Mouse (Mus musculus): ENCODE measurements around the gene Iglon5. TPM values are rescaled to one million over a fixed set of nuclear protein-coding genes. Genes with fewer than 3 reads are reported as not detected.

Iglon5 gene
- polyA plus RNA-seq, 1 experiment = 0.23 TPM

DNA sequence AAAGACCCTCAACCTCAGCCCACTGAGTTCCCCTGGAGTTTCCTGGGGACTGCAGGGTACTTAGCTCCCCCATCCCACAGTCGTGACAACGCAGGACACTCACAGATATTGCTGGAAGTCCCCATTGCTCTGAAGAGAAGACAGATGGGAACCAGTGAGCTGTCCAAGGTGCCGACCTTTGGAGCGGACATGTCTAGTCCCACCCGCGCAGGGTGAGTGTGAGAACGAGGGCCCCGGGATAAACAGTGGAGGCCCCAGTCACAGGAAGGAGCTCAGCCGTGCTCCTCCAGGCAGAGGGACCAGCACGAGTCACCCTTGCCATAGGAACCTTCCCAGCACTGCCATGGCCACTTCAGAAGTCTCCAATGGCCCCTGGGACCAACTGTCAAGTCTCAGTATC lies 6.6 kb downstream of the Iglon5 start:
- H3K27me3 ChIP-seq (ENCODE audit: control insufficient read depth, insufficient read depth, low read length) = no peaks in the 10 kb centered on the region
- H3K4me3 ChIP-seq (ENCODE audit: extremely low read depth, insufficient read depth, insufficient read length) = no peak overlapping the region
- DNase-seq (ENCODE audit: low read depth in 1 of 2, low spot score in 2 of 2) = no peak
- H3K27ac ChIP-seq (ENCODE audit: insufficient read depth, low read length) = no peak overlapping the region
- no peaks in the 10 kb centered on the region for H3K4me1 ChIP-seq (ENCODE audit: control insufficient read depth, insufficient read depth, insufficient read length)
- no peaks in the 10 kb centered on the region for H3K36me3 ChIP-seq (ENCODE audit: control insufficient read depth, insufficient read depth, low read length)
- WGBS = 12% methylated on average over 10 of the region's 10 CpGs
- no peak for TF ChIP-seq POLR2A (IDR thresholded peaks at IDR 0.05; ENCODE audit: low read depth, low read length)
- TF ChIP-seq CTCF (IDR thresholded peaks at IDR 0.05; ENCODE audit: extremely low read depth, insufficient read depth, insufficient read length, insufficient replicate concordance) = no peak

DNA sequence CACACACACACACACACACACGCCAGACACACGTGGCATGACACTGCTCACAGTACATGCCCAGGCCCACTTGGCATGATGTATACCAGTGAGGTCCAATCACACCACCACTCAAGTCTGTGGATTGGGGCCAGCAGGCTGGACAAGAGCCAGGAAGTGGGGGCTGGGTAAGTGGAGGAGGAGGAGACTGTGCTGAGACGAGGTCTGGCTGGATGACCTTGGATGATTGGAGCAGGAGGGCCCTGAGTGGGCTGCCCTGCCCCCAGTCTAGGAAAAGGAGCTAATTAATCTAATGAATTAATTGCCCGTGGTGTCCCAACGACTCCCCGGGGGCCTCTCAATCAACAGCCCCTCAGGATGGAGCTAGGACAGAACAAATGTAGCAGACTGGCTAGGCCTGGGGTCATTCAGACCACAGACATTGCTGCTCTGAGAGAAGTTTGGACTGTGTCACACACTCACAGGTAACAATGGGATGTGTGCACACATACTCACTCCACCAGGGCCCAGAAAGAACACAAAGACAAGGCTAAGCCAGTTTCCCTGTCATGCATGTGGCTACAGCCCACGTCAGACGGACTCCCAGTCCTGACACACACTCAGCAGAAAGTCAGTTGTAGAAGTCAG lies 7.7 kb downstream of the Iglon5 start:
- no peak overlapping the region for H3K27ac ChIP-seq (ENCODE audit: insufficient read depth, low read length)
- 75% methylated on average over 8 of the region's 8 CpGs for WGBS

DNA sequence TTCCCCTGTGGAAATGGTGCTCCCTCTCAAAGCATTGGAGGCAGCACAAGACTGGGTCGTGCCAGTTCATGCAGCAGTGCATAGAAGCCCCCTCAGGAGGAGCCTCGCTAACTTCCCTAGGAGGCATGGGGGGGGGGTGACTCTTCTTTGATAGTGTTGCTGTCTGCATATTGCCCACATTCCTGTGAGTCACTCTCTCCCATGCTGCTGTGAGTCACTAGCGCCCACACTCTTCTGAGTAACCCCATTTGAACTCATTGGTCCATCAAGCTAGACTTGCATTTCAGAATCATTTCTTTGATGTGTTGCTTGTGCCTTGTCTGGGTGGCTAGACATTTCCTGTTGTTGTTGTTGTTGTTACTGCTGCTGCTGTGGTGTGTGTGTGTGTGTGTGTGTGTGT lies 8.7 kb downstream of the Iglon5 start:
- Histone ChIP-seq H3K4me3 (ENCODE audit: extremely low read depth, insufficient read depth, insufficient read length) (no peak overlapping the region), H3K27me3 (ENCODE audit: control insufficient read depth, insufficient read depth, low read length) (0 out of 2 replicates have a peak, but pooled peaks cover 5% of the 10 kb centered on the region), H3K36me3 (ENCODE audit: control insufficient read depth, insufficient read depth, low read length) (no peaks in the 10 kb centered on the region), H3K27ac (ENCODE audit: insufficient read depth, low read length) (no peak overlapping the region), H3K4me1 (ENCODE audit: control insufficient read depth, insufficient read depth, insufficient read length) (no peaks in the 10 kb centered on the region)
- DNase-seq (ENCODE audit: low read depth in 1 of 2, low spot score in 2 of 2) = no peak
- 59% methylated on average over 3 of the region's 3 CpGs for WGBS
- TF ChIP-seq CTCF (IDR thresholded peaks at IDR 0.05; ENCODE audit: extremely low read depth, insufficient read depth, insufficient read length, insufficient replicate concordance) = no peak
- no peak for TF ChIP-seq POLR2A (IDR thresholded peaks at IDR 0.05; ENCODE audit: low read depth, low read length)

More for the DNA sequence above, 7.7 kb downstream of the Iglon5 start:
- no peaks in the 10 kb centered on the region for H3K4me1 ChIP-seq (ENCODE audit: control insufficient read depth, insufficient read depth, insufficient read length)
- TF ChIP-seq POLR2A (IDR thresholded peaks at IDR 0.05; ENCODE audit: low read depth, low read length) = no peak
- TF ChIP-seq CTCF (IDR thresholded peaks at IDR 0.05; ENCODE audit: extremely low read depth, insufficient read depth, insufficient read length, insufficient replicate concordance) = no peak
- no peak for DNase-seq (ENCODE audit: low read depth in 1 of 2, low spot score in 2 of 2)
- no peaks in the 10 kb centered on the region for H3K36me3 ChIP-seq (ENCODE audit: control insufficient read depth, insufficient read depth, low read length)
- H3K27me3 ChIP-seq (ENCODE audit: control insufficient read depth, insufficient read depth, low read length) = no peaks in the 10 kb centered on the region
- H3K4me3 ChIP-seq (ENCODE audit: extremely low read depth, insufficient read depth, insufficient read length) = no peak overlapping the region

DNA sequence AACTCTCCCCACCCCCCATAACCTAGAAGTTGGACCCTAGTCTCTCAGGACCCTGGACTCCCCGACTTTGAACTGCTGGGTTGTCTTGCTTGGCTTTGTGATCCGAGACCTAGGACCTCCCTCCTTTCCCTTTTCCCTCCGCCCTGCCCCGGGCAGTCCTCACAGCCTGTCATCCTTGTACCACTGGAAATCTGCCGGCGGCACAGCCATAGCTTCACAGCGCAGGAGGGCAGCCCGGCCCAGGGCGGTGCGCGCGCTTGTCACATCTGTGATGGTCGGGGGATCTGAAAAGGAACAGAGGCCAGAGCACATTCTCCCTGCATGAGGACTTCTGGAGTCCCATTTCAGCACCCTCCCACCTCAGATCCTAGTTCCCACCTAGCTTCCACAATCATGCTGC lies 13.5 kb downstream of the Iglon5 start:
- H3K36me3 ChIP-seq (ENCODE audit: control insufficient read depth, insufficient read depth, low read length) = no peaks in the 10 kb centered on the region
- 15% methylated on average over 13 of the region's 13 CpGs for WGBS
- no peak overlapping the region for H3K27ac ChIP-seq (ENCODE audit: insufficient read depth, low read length)
- H3K4me3 ChIP-seq (ENCODE audit: extremely low read depth, insufficient read depth, insufficient read length) = no peak overlapping the region
- H3K4me1 ChIP-seq (ENCODE audit: control insufficient read depth, insufficient read depth, insufficient read length) = peaks cover 3% of the 10 kb centered on the region; the same call in 1 of the 2 replicates
- peaks cover 10% of the 10 kb centered on the region for H3K27me3 ChIP-seq (ENCODE audit: control insufficient read depth, insufficient read depth, low read length)
- no peak for DNase-seq (ENCODE audit: low read depth in 1 of 2, low spot score in 2 of 2)
- TF ChIP-seq CTCF (IDR thresholded peaks at IDR 0.05; ENCODE audit: extremely low read depth, insufficient read depth, insufficient read length, insufficient replicate concordance) (no peak), POLR2A (IDR thresholded peaks at IDR 0.05; ENCODE audit: low read depth, low read length) (no peak)

DNA sequence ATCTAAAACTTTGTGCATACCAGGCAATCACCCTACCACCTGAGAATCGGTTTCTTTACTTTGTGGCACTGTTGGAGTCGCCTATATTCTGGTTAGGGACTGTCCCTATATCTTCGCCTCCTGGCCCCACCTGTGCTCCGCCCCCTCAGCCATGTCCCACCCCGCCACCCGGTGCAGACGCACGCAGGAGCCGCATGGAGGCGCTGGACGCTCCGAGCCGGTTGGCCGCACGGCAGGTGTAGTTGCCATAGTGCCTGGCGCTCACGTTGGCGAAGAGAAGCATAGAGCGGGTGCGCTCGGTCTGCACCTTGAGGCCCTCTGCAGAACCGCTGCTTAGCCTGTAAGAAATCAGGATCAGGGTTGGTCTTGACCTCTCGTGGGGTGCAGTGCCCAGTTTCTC lies 14.2 kb downstream of the Iglon5 start:
- Histone ChIP-seq H3K27ac (ENCODE audit: insufficient read depth, low read length) (no peak overlapping the region), H3K36me3 (ENCODE audit: control insufficient read depth, insufficient read depth, low read length) (no peaks in the 10 kb centered on the region), H3K4me1 (ENCODE audit: control insufficient read depth, insufficient read depth, insufficient read length) (peaks cover 3% of the 10 kb centered on the region; the same call in 1 of the 2 replicates), H3K27me3 (ENCODE audit: control insufficient read depth, insufficient read depth, low read length) (peaks cover 10% of the 10 kb centered on the region), H3K4me3 (ENCODE audit: extremely low read depth, insufficient read depth, insufficient read length) (no peak overlapping the region)
- no peak for TF ChIP-seq POLR2A (IDR thresholded peaks at IDR 0.05; ENCODE audit: low read depth, low read length)
- 0 out of 2 replicates have a peak, but pooled peaks have one; percentile 3 for TF ChIP-seq CTCF (IDR thresholded peaks at IDR 0.05; ENCODE audit: extremely low read depth, insufficient read depth, insufficient read length, insufficient replicate concordance)
- 6% methylated on average over 23 of the region's 23 CpGs for WGBS
- DNase-seq (ENCODE audit: low read depth in 1 of 2, low spot score in 2 of 2) = peak in 1 of 2 experiments; percentile 8

DNA sequence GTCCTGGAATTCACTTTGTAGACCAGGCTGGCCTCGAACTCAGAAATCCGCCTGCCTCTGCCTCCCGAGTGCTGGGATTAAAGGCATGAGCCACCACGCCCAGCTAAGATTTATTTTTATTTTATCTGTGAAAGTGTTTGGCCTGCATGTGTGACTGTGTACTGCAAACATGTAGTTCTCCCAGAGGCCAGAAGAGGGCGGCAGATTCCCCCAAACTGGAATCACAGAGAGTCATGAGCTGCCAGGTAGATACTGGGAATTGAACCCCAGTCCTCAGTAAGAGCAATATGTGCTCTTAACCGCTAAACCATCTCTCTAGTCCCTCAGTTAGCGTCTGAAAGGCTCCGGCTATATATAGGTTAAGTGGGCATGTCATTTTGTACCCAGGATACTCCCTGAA lies 19.5 kb downstream of the Iglon5 start:
- Histone ChIP-seq H3K27ac (ENCODE audit: insufficient read depth, low read length) (no peak overlapping the region), H3K4me3 (ENCODE audit: extremely low read depth, insufficient read depth, insufficient read length) (no peak overlapping the region), H3K4me1 (ENCODE audit: control insufficient read depth, insufficient read depth, insufficient read length) (no peaks in the 10 kb centered on the region), H3K36me3 (ENCODE audit: control insufficient read depth, insufficient read depth, low read length) (no peaks in the 10 kb centered on the region), H3K27me3 (ENCODE audit: control insufficient read depth, insufficient read depth, low read length) (peaks cover 1% of the 10 kb centered on the region; the same call in 1 of the 2 replicates)
- TF ChIP-seq CTCF (IDR thresholded peaks at IDR 0.05; ENCODE audit: extremely low read depth, insufficient read depth, insufficient read length, insufficient replicate concordance) (peak; percentile 46; the same call in 1 of the 2 replicates), POLR2A (IDR thresholded peaks at IDR 0.05; ENCODE audit: low read depth, low read length) (no peak)
- DNase-seq (ENCODE audit: low read depth in 1 of 2, low spot score in 2 of 2) = peak; percentile 33
- 66% methylated on average over 8 of the region's 8 CpGs for WGBS

DNA sequence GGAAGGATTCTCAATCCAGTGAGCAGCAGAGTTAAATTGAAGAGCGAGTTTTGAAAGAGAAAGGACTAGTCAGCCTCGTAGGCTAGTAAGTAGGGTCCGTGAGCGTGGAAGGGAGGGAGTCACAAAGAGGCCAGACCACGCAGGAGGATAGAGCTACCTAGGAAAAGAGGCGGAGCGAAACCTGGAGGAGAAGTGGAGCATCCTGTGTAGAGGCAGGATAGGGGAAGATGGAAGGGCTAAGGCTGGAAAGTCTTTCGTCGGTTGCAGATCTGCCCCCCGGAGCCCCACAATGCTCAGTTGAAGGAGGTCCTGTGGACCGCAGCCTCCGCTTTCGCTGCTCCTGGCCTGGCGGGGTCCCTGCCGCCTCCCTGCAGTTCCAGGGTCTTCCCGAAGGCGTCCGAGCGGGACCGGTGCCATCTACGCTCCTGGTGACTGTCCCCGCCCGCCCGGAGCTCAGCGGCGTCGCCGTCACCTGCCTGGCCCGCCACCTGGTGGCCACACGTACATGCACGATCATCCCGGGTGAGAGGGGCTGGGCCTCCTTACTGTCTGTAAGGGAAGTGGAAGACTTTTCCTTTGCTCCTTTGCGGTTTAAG lies 23.7 kb downstream of the Iglon5 start:
- TF ChIP-seq POLR2A (IDR thresholded peaks at IDR 0.05; ENCODE audit: low read depth, low read length) = no peak
- TF ChIP-seq CTCF (IDR thresholded peaks at IDR 0.05; ENCODE audit: extremely low read depth, insufficient read depth, insufficient read length, insufficient replicate concordance) = peak; percentile 94
- peak overlapping the region; percentile 72 for H3K4me3 ChIP-seq (ENCODE audit: extremely low read depth, insufficient read depth, insufficient read length)
- peak; percentile 55 to 82 for DNase-seq (ENCODE audit: low read depth in 1 of 2, low spot score in 2 of 2)
- no peaks in the 10 kb centered on the region for H3K36me3 ChIP-seq (ENCODE audit: control insufficient read depth, insufficient read depth, low read length)
- peak overlapping the region; percentile 28 for H3K27ac ChIP-seq (ENCODE audit: insufficient read depth, low read length)
- WGBS = under 1% methylated on average over 33 of the region's 33 CpGs
- H3K4me1 ChIP-seq (ENCODE audit: control insufficient read depth, insufficient read depth, insufficient read length) = peaks cover 7% of the 10 kb centered on the region
- no peaks in the 10 kb centered on the region for H3K27me3 ChIP-seq (ENCODE audit: control insufficient read depth, insufficient read depth, low read length)

Measured in spleen, adult 2 months (tissue).